Mouse (Mus musculus) liver, embryonic 14.5 days (tissue): Measurements from ENCODE around the gene Luzp1.

ENCODE experiments used
- CTCF ChIP-seq: IDR thresholded peaks from 2 replicates; pipeline ENCODE4 v1.5.1; 2016; ENCODE audit warnings: antibody characterized with exemption, low read depth, control low read depth
- EP300 ChIP-seq: IDR thresholded peaks from 2 replicates; pipeline ENCODE4 v1.6.1; 2016; ENCODE audit warnings: antibody characterized with exemption, low read depth

- TF ChIP-seq CTCF, result no peak
- no peak for TF ChIP-seq EP300
Measured at GRCm38 (mm10) chr4:136452792-136453191, 16.8 kb upstream of the Luzp1 start.
